Mouse (Mus musculus): ENCODE results near the gene Cntnap2. TPM values are rescaled to one million over a fixed set of nuclear protein-coding genes. Genes with fewer than 3 reads are reported as not detected.

Cntnap2 gene
- polyA plus RNA-seq, 1 experiment from 2014 or later = 7.8 TPM

GRCm38 (mm10) chr6:45791612-45792011 lies 732.5 kb downstream of the Cntnap2 start:
- Histone ChIP-seq H3K36me3 (replicated peaks) (no peaks in the 10 kb centered on the region), H3K4me1 (no peaks in the 10 kb centered on the region), H3K27ac (replicated peaks) (no peak overlapping the region), H3K27me3 (replicated peaks; ENCODE audit: low read depth, poor library complexity, severe bottlenecking) (no peaks in the 10 kb centered on the region), H3K9me3 (no peaks in the 10 kb centered on the region), H3K4me3 (no peak overlapping the region)
- no peak for DNase-seq (ENCODE audit: low spot score)

GRCm38 (mm10) chr6:45841626-45842341 lies 782.6 kb downstream of the Cntnap2 start:
- DNase-seq (ENCODE audit: low spot score) = no peak
- no peaks in the 10 kb centered on the region for H3K4me1 ChIP-seq
- H3K36me3 ChIP-seq (replicated peaks) = no peaks in the 10 kb centered on the region
- 86% methylated on average over 4 of the region's 4 CpGs for WGBS
- no peak overlapping the region for H3K27ac ChIP-seq (replicated peaks)
- H3K9me3 ChIP-seq = no peaks in the 10 kb centered on the region
- no peak overlapping the region for H3K4me3 ChIP-seq
- no peaks in the 10 kb centered on the region for H3K27me3 ChIP-seq (replicated peaks; ENCODE audit: low read depth, poor library complexity, severe bottlenecking)

DNA sequence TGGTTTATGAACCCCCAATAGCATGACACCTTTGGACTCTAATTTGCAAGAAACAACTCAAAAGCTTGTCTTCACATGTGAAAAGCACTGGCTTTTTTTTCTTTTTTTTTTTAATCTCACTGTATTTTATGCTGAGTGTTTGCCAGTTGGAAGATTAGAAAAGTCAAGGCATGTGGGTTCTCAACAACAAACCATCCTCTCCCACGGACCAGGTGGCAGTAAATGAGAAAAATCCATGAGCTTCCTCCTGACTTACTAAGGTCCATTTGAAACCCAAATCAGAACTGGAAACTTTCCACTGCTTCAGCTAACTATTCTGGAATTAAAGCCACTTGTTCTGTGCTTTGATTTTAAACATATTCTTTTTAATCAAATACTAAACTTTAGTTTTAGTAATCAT lies 784.6 kb downstream of the Cntnap2 start:
- no peak for DNase-seq (ENCODE audit: low spot score)
- 79% methylated on average over 1 of the region's 1 CpGs for WGBS
- Histone ChIP-seq H3K27ac (replicated peaks) (no peak overlapping the region), H3K9me3 (no peaks in the 10 kb centered on the region), H3K4me3 (no peak overlapping the region), H3K4me1 (no peaks in the 10 kb centered on the region), H3K36me3 (replicated peaks) (no peaks in the 10 kb centered on the region), H3K27me3 (replicated peaks; ENCODE audit: low read depth, poor library complexity, severe bottlenecking) (no peaks in the 10 kb centered on the region)

DNA sequence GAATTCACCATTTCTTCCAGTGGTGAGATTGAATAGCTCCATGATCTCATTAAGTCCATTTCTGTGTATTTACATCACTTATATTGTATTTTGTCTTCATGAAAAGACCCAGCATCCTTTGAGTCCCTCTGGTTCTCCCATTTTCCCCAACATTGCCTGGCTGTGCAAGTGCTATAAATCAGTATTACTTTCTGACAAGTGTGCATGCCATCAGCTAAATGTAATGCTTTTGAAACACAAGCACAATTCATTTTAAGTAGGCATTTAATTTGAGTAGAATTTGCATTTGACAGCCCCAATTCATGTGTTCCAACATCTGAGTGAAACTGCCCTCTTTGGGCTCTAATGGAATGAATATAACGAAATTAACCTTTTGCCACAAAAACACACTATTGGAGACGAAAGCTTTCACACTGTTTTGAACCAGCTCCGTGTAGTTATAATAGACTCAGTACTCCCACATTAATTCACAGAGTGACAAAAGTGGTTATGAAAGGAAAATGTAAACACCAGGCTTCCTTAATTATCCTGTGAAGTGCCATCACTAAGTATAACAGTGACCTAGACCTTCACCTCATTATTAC lies 812.3 kb downstream of the Cntnap2 start:
- Histone ChIP-seq H3K4me1 (no peaks in the 10 kb centered on the region), H3K27me3 (replicated peaks; ENCODE audit: low read depth, poor library complexity, severe bottlenecking) (no peaks in the 10 kb centered on the region), H3K27ac (replicated peaks) (no peak overlapping the region), H3K9me3 (no peaks in the 10 kb centered on the region), H3K36me3 (replicated peaks) (no peaks in the 10 kb centered on the region), H3K4me3 (no peak overlapping the region)
- 72% methylated on average over 3 of the region's 3 CpGs for WGBS
- no peak for DNase-seq (ENCODE audit: low spot score)

GRCm38 (mm10) chr6:45885486-45885885 lies 826.3 kb downstream of the Cntnap2 start:
- DNase-seq (ENCODE audit: low spot score) = no peak
- H3K9me3 ChIP-seq = no peaks in the 10 kb centered on the region
- no peaks in the 10 kb centered on the region for H3K27me3 ChIP-seq (replicated peaks; ENCODE audit: low read depth, poor library complexity, severe bottlenecking)
- no peaks in the 10 kb centered on the region for H3K36me3 ChIP-seq (replicated peaks)
- 90% methylated on average over 1 of the region's 1 CpGs for WGBS
- H3K4me3 ChIP-seq = no peak overlapping the region
- no peaks in the 10 kb centered on the region for H3K4me1 ChIP-seq
- H3K27ac ChIP-seq (replicated peaks) = no peak overlapping the region

DNA sequence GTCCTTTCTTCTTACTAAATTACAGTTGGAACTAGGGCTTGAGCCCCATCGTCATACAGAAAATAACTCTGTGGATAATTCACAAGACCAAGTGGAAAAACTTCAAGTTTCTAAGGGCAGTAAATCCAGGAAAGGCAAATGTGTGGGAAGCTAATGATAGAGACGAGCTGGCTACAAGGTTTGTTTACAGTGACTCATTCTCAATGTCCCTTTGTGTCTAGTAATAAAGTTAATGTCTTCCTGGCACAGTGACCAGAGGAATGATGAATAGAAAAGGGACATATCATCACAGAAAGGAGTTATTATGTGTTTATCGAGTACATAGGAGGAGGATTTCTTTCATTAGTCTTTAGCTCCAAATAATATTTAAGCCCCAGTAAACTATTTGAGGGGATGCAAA lies 828.7 kb downstream of the Cntnap2 start:
- H3K4me1 ChIP-seq = no peaks in the 10 kb centered on the region
- 76% methylated on average over 3 of the region's 3 CpGs for WGBS
- H3K9me3 ChIP-seq = no peaks in the 10 kb centered on the region
- H3K36me3 ChIP-seq (replicated peaks) = no peaks in the 10 kb centered on the region
- no peak overlapping the region for H3K27ac ChIP-seq (replicated peaks)
- no peak overlapping the region for H3K4me3 ChIP-seq
- DNase-seq (ENCODE audit: low spot score) = no peak
- no peaks in the 10 kb centered on the region for H3K27me3 ChIP-seq (replicated peaks; ENCODE audit: low read depth, poor library complexity, severe bottlenecking)

GRCm38 (mm10) chr6:45938263-45938662 lies 879.1 kb downstream of the Cntnap2 start:
- H3K4me3 ChIP-seq = no peak overlapping the region
- H3K9me3 ChIP-seq = no peaks in the 10 kb centered on the region
- H3K4me1 ChIP-seq = no peaks in the 10 kb centered on the region
- H3K36me3 ChIP-seq (replicated peaks) = no peaks in the 10 kb centered on the region
- H3K27ac ChIP-seq (replicated peaks) = no peak overlapping the region
- 84% methylated on average over 3 of the region's 3 CpGs for WGBS
- DNase-seq (ENCODE audit: low spot score) = no peak
- no peaks in the 10 kb centered on the region for H3K27me3 ChIP-seq (replicated peaks; ENCODE audit: low read depth, poor library complexity, severe bottlenecking)

- H3K4me3 ChIP-seq = no peak overlapping the region
- no peak for DNase-seq (ENCODE audit: low spot score)
- no peak overlapping the region for H3K27ac ChIP-seq (replicated peaks)
- H3K4me1 ChIP-seq = no peaks in the 10 kb centered on the region
- H3K9me3 ChIP-seq = no peaks in the 10 kb centered on the region
- H3K27me3 ChIP-seq (replicated peaks; ENCODE audit: low read depth, poor library complexity, severe bottlenecking) = no peaks in the 10 kb centered on the region
- H3K36me3 ChIP-seq (replicated peaks) = no peaks in the 10 kb centered on the region
- 32% methylated on average over 1 of the region's 1 CpGs for WGBS
Measured at GRCm38 (mm10) chr6:45938775-45939174, 879.6 kb downstream of the Cntnap2 start.

DNA sequence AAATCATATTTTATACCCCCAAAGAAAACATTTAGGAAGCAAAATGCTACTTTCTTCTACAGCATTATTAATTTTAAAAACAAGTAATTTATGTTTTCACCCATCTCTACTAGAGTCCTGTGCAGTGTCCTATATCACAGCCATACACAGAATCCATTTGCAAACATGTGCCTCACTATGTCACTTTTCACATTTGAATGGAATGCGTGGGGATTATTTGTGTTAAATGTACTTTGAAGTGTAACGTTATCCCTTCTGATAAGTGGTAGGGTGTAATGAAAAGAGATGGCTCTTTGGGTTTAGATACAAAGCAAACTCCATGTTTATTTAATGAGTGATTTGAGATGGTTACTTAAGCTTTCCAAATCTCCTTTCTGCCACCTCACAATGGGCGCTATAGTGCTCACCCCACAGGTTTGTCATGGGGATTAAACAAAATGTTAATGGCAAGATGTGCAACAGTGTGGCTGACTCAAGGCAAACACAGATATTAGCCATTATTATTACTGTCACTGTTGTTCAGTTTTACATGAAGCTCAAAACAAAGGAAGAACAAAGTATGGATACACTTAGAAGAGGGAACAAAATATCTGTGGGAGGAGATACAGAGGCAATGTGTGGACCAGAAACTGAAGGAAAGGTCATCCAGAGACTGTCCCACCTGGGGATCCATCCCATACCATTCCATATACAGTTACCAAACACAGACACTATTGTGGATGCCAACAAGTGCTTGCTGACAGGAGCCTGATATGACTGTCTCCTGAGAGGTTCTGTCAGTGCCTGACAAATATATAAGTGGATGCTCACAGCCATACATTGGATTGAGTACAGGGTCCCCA lies 886.2 kb downstream of the Cntnap2 start:
- no peak overlapping the region for H3K4me3 ChIP-seq
- no peaks in the 10 kb centered on the region for H3K36me3 ChIP-seq (replicated peaks)
- DNase-seq (ENCODE audit: low spot score) = no peak
- H3K27me3 ChIP-seq (replicated peaks; ENCODE audit: low read depth, poor library complexity, severe bottlenecking) = no peaks in the 10 kb centered on the region
- H3K9me3 ChIP-seq = no peaks in the 10 kb centered on the region
- WGBS = 73% methylated on average over 3 of the region's 3 CpGs
- H3K4me1 ChIP-seq = no peaks in the 10 kb centered on the region
- no peak overlapping the region for H3K27ac ChIP-seq (replicated peaks)

GRCm38 (mm10) chr6:45954773-45955172 lies 895.6 kb downstream of the Cntnap2 start:
- no peak overlapping the region for H3K4me3 ChIP-seq
- no peak overlapping the region for H3K27ac ChIP-seq (replicated peaks)
- no peak for DNase-seq (ENCODE audit: low spot score)
- H3K36me3 ChIP-seq (replicated peaks) = no peaks in the 10 kb centered on the region
- no peaks in the 10 kb centered on the region for H3K27me3 ChIP-seq (replicated peaks; ENCODE audit: low read depth, poor library complexity, severe bottlenecking)
- H3K4me1 ChIP-seq = no peaks in the 10 kb centered on the region
- H3K9me3 ChIP-seq = no peaks in the 10 kb centered on the region

DNA sequence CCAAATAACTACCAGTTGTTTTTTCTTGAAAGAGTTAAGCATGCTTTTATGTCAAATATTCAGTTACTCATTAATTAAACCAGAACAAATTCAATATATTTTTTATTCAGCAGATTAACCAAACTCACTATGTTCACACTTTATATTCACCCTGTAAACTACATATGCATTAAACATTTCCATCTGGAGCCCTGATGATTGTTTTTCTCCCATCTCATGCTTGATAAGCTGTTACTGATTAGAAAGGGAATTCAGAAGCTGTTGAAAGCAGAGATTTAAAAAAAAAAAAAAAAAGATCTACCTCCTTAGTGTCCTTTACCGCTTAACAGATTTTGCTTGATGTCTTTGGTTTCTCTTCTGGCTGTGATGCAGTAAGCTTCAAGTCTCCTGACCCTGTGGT lies 905.3 kb downstream of the Cntnap2 start:
- Histone ChIP-seq H3K36me3 (replicated peaks) (no peaks in the 10 kb centered on the region), H3K9me3 (no peaks in the 10 kb centered on the region), H3K4me1 (no peaks in the 10 kb centered on the region), H3K4me3 (no peak overlapping the region), H3K27me3 (replicated peaks; ENCODE audit: low read depth, poor library complexity, severe bottlenecking) (no peaks in the 10 kb centered on the region), H3K27ac (replicated peaks) (no peak overlapping the region)
- 86% methylated on average over 1 of the region's 1 CpGs for WGBS
- no peak for DNase-seq (ENCODE audit: low spot score)

DNA sequence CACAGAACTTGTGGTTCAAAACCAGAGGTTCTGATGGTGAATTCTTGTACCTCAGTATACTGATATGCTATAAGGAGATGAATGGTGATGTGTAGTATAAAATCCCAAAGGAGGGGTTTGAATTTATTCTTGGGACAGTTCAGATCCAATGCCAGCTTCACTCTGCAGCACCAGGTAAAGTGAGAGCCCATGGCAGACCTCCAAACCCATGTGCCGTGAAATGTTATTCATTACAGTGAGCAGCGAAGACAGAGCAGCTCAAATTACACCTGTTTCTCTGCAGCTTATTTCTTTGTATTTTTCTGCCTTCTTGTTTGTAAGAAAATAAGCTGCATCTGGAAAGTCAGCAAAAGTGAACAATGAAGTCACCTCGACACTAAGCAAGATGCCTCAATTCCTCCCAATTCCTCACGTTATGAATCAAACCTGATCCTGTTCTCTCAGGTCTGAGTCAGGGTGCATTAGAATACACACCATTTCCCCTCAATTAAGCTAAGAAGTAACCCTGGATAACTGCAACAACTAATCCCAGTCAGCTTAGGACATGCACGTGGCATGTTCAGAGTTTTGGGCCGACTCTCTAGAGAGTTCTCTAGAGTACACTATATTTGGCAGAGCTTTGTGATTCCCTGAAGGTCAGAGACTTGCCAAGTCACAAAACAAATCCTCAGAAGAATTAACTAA lies 915.5 kb downstream of the Cntnap2 start:
- Histone ChIP-seq H3K36me3 (replicated peaks) (no peaks in the 10 kb centered on the region), H3K27ac (replicated peaks) (no peak overlapping the region), H3K4me1 (no peaks in the 10 kb centered on the region), H3K9me3 (no peaks in the 10 kb centered on the region), H3K4me3 (no peak overlapping the region), H3K27me3 (replicated peaks; ENCODE audit: low read depth, poor library complexity, severe bottlenecking) (no peaks in the 10 kb centered on the region)
- no peak for DNase-seq (ENCODE audit: low spot score)
- WGBS = 62% methylated on average over 6 of the region's 6 CpGs
